Mouse (Mus musculus): ENCODE results near the gene Tmem189.
"Not testable (repeated sequence)": the region's sequence is repeated elsewhere in the genome, so short reads cannot be mapped to it uniquely, and the experiment has no call there.

Tmem189 gene

GRCm38 (mm10) chr2:167652694-167653093 is 36.9 kb downstream of the Tmem189 start:
- in situ Hi-C loops (cut with MboI, MseI), result no loop called here

- in situ Hi-C loops (cut with MboI, MseI), result no loop called here
Observed at GRCm38 (mm10) chr2:167651622-167652021, 38.0 kb downstream of the Tmem189 start.

- in situ Hi-C loops (cut with MboI, MseI), result no loop called here
Observed at GRCm38 (mm10) chr2:167649290-167650032, 40.2 kb downstream of the Tmem189 start.

- in situ Hi-C loops (cut with MboI, MseI), result no loop called here
Observed at GRCm38 (mm10) chr2:167646411-167646810, 43.2 kb downstream of the Tmem189 start.

- in situ Hi-C loops (cut with MboI, MseI), result not testable (repeated sequence)
Observed at GRCm38 (mm10) chr2:167643356-167644052, 46.1 kb downstream of the Tmem189 start.

GRCm38 (mm10) chr2:167642164-167642563 is 47.5 kb downstream of the Tmem189 start:
- in situ Hi-C loops (cut with MboI, MseI), result no loop called here

- in situ Hi-C loops (cut with MboI, MseI), result no loop called here
Observed at GRCm38 (mm10) chr2:167641337-167641736, 48.3 kb downstream of the Tmem189 start.

GRCm38 (mm10) chr2:167640279-167640678 is 49.3 kb downstream of the Tmem189 start:
- in situ Hi-C loops (cut with MboI, MseI), result no loop called here

- in situ Hi-C loops (cut with MboI, MseI), result no loop called here
Observed at GRCm38 (mm10) chr2:167634865-167635512, 54.6 kb downstream of the Tmem189 start.

GRCm38 (mm10) chr2:167634338-167634770 is 55.3 kb downstream of the Tmem189 start:
- in situ Hi-C loops (cut with MboI, MseI), result no loop called here

- in situ Hi-C loops (cut with MboI, MseI), result no loop called here
Observed at GRCm38 (mm10) chr2:167633537-167633872, 56.1 kb downstream of the Tmem189 start.

GRCm38 (mm10) chr2:167632731-167633536 is 56.7 kb downstream of the Tmem189 start:
- in situ Hi-C loops (cut with MboI, MseI), result no loop called here

GRCm38 (mm10) chr2:167631591-167632448 is 57.8 kb downstream of the Tmem189 start, which contains the start of gene Ube2v1:
Gene Ube2v1 (minus strand): TSS chr2:167632095.
- in situ Hi-C loops (cut with MboI, MseI), result no loop called here

- in situ Hi-C loops (cut with MboI, MseI), result no loop called here
Observed at GRCm38 (mm10) chr2:167631181-167631590, 58.4 kb downstream of the Tmem189 start.

- in situ Hi-C loops (cut with MboI, MseI), result no loop called here
Observed at GRCm38 (mm10) chr2:167630421-167630820, 59.2 kb downstream of the Tmem189 start.

- in situ Hi-C loops (cut with MboI, MseI), result no loop called here
Observed at GRCm38 (mm10) chr2:167629665-167630209, 59.9 kb downstream of the Tmem189 start.

- in situ Hi-C loops (cut with MboI, MseI), result no loop called here
Observed at GRCm38 (mm10) chr2:167628872-167629271, 60.8 kb downstream of the Tmem189 start.

GRCm38 (mm10) chr2:167627019-167627418 is 62.6 kb downstream of the Tmem189 start:
- in situ Hi-C loops (cut with MboI, MseI), result no loop called here

- in situ Hi-C loops (cut with MboI, MseI), result no loop called here
Observed at GRCm38 (mm10) chr2:167625670-167626069, 64.0 kb downstream of the Tmem189 start.

- in situ Hi-C loops (cut with MboI, MseI), result no loop called here
Observed at GRCm38 (mm10) chr2:167624368-167625075, 65.1 kb downstream of the Tmem189 start.

All from T-helper 2 cell (primary cell).